Mouse (Mus musculus) urinary bladder, postnatal 4 days (tissue): Measurements from ENCODE around the gene Adamtsl5.

Source experiments
- DNase-seq, 2 experiments: peaks; one replicate each; pipeline ENCODE4 v3.0.0; 2021 to 2022; ENCODE audit warnings: low spot score in 2 of 2

The Adamtsl5 gene

GRCm38 (mm10) chr10:80295618-80296425, 52.4 kb downstream of the Adamtsl5 start, which contains the start of gene Apc2:
TSS of gene Apc2 (plus strand) at chr10:80295977.
- peak in 1 of 2 experiments; percentile 64 for DNase-seq

- DNase-seq: no peak
Measured at GRCm38 (mm10) chr10:80294788-80295303, 53.4 kb downstream of the Adamtsl5 start.

- no peak for DNase-seq
Measured at GRCm38 (mm10) chr10:80294311-80294710, 53.9 kb downstream of the Adamtsl5 start.

- DNase-seq: no peak
Measured at GRCm38 (mm10) chr10:80293325-80293724, 54.9 kb downstream of the Adamtsl5 start.

GRCm38 (mm10) chr10:80292251-80293146, 55.7 kb downstream of the Adamtsl5 start, which contains the start of gene Rps15:
TSS of gene Rps15 (plus strand) at chr10:80292453.
- DNase-seq: peak; percentile 93 to 95
